Mouse (Mus musculus): Measurements from ENCODE around the gene Wdr38. TPM values are rescaled to one million over a fixed set of nuclear protein-coding genes. Genes with fewer than 3 reads are reported as not detected.

The Wdr38 gene
- polyA plus RNA-seq, 1 experiment from 2014 or later: 0.96 TPM

GRCm38 (mm10) chr2:39011264-39011663 is 14.0 kb downstream of the Wdr38 start:
- no peak for ATAC-seq (ENCODE audit: insufficient number of reproducible peaks, insufficient read depth, low FRiP score, low read depth)
- H3K4me1 ChIP-seq (ENCODE audit: control insufficient read depth in 2 of 2, insufficient read depth in 2 of 2, low read length in 2 of 2): peaks cover 5 to 23% of the 10 kb centered on the region in 2 experiments
- H3K4me3 ChIP-seq (ENCODE audit: control insufficient read depth in 1 of 2, insufficient read depth in 1 of 2, low read depth in 1 of 2, low read length in 2 of 2): no peak overlapping the region
- no peak overlapping the region for H3K9ac ChIP-seq (ENCODE audit: low read length)
- H3K27me3 ChIP-seq (ENCODE audit: control insufficient read depth, insufficient read depth, low read length): no peaks in the 10 kb centered on the region
- no peak overlapping the region for H3K27ac ChIP-seq (replicated peaks in 1 of 2; ENCODE audit: control insufficient read depth in 1 of 2, insufficient read depth in 1 of 2, low read depth in 2 of 2, low read length in 2 of 2)
- no peaks in the 10 kb centered on the region for H3K9me3 ChIP-seq (ENCODE audit: control insufficient read depth, low read length)
- no peak overlapping the region for H3K4me2 ChIP-seq (ENCODE audit: low read length)
- H3K36me3 ChIP-seq (ENCODE audit: control insufficient read depth, insufficient read depth, low read length): peaks cover 46% of the 10 kb centered on the region

GRCm38 (mm10) chr2:39011971-39012370 is 14.7 kb downstream of the Wdr38 start:
- WGBS: 91% methylated on average over 3 of the region's 3 CpGs

GRCm38 (mm10) chr2:39012768-39013279 is 15.5 kb downstream of the Wdr38 start:
- Histone ChIP-seq H3K4me2 (ENCODE audit: low read length) (no peak overlapping the region), H3K27me3 (ENCODE audit: control insufficient read depth, insufficient read depth, low read length) (no peaks in the 10 kb centered on the region), H3K9ac (ENCODE audit: low read length) (no peak overlapping the region), H3K36me3 (ENCODE audit: control insufficient read depth, insufficient read depth, low read length) (peaks cover 61% of the 10 kb centered on the region), H3K27ac (replicated peaks in 1 of 2; ENCODE audit: control insufficient read depth in 1 of 2, insufficient read depth in 1 of 2, low read depth in 2 of 2, low read length in 2 of 2) (no peak overlapping the region), H3K9me3 (ENCODE audit: control insufficient read depth, low read length) (no peaks in the 10 kb centered on the region), H3K4me1 (ENCODE audit: control insufficient read depth in 2 of 2, insufficient read depth in 2 of 2, low read length in 2 of 2) (peaks cover 5 to 18% of the 10 kb centered on the region in 2 experiments), H3K4me3 (ENCODE audit: control insufficient read depth in 1 of 2, insufficient read depth in 1 of 2, low read depth in 1 of 2, low read length in 2 of 2) (no peak overlapping the region)
- no peak for ATAC-seq (ENCODE audit: insufficient number of reproducible peaks, insufficient read depth, low FRiP score, low read depth)
- 82% methylated on average over 7 of the region's 7 CpGs for WGBS

More at GRCm38 (mm10) chr2:39011971-39012370, 14.7 kb downstream of the Wdr38 start:
- H3K27me3 ChIP-seq (ENCODE audit: control insufficient read depth, insufficient read depth, low read length): no peaks in the 10 kb centered on the region
- ATAC-seq (ENCODE audit: insufficient number of reproducible peaks, insufficient read depth, low FRiP score, low read depth): no peak
- no peaks in the 10 kb centered on the region for H3K9me3 ChIP-seq (ENCODE audit: control insufficient read depth, low read length)
- H3K4me3 ChIP-seq (ENCODE audit: control insufficient read depth in 1 of 2, insufficient read depth in 1 of 2, low read depth in 1 of 2, low read length in 2 of 2): no peak overlapping the region
- peaks cover 53% of the 10 kb centered on the region for H3K36me3 ChIP-seq (ENCODE audit: control insufficient read depth, insufficient read depth, low read length)
- peaks cover 5 to 22% of the 10 kb centered on the region in 2 experiments for H3K4me1 ChIP-seq (ENCODE audit: control insufficient read depth in 2 of 2, insufficient read depth in 2 of 2, low read length in 2 of 2)
- no peak overlapping the region for H3K9ac ChIP-seq (ENCODE audit: low read length)
- H3K27ac ChIP-seq (replicated peaks in 1 of 2; ENCODE audit: control insufficient read depth in 1 of 2, insufficient read depth in 1 of 2, low read depth in 2 of 2, low read length in 2 of 2): no peak overlapping the region
- H3K4me2 ChIP-seq (ENCODE audit: low read length): no peak overlapping the region

- no peaks in the 10 kb centered on the region for H3K9me3 ChIP-seq (ENCODE audit: control insufficient read depth, low read length)
- no peak for ATAC-seq (ENCODE audit: insufficient number of reproducible peaks, insufficient read depth, low FRiP score, low read depth)
- H3K9ac ChIP-seq (ENCODE audit: low read length): no peak overlapping the region
- H3K36me3 ChIP-seq (ENCODE audit: control insufficient read depth, insufficient read depth, low read length): peaks cover 97% of the 10 kb centered on the region
- no peaks in the 10 kb centered on the region for H3K27me3 ChIP-seq (ENCODE audit: control insufficient read depth, insufficient read depth, low read length)
- no peak overlapping the region for H3K27ac ChIP-seq (replicated peaks in 1 of 2; ENCODE audit: control insufficient read depth in 1 of 2, insufficient read depth in 1 of 2, low read depth in 2 of 2, low read length in 2 of 2)
- WGBS: 75% methylated on average over 3 of the region's 3 CpGs
- H3K4me2 ChIP-seq (ENCODE audit: low read length): no peak overlapping the region
- peaks cover 0 to 3% of the 10 kb centered on the region in 2 experiments; a peak in 1 of 4 replicates for H3K4me1 ChIP-seq (ENCODE audit: control insufficient read depth in 2 of 2, insufficient read depth in 2 of 2, low read length in 2 of 2)
- no peak overlapping the region for H3K4me3 ChIP-seq (ENCODE audit: control insufficient read depth in 1 of 2, insufficient read depth in 1 of 2, low read depth in 1 of 2, low read length in 2 of 2)
Observed at GRCm38 (mm10) chr2:39016581-39016980, 19.3 kb downstream of the Wdr38 start.

GRCm38 (mm10) chr2:39020004-39020403 is 22.7 kb downstream of the Wdr38 start:
- Histone ChIP-seq H3K9ac (ENCODE audit: low read length) (no peak overlapping the region), H3K27me3 (ENCODE audit: control insufficient read depth, insufficient read depth, low read length) (no peaks in the 10 kb centered on the region), H3K27ac (replicated peaks in 1 of 2; ENCODE audit: control insufficient read depth in 1 of 2, insufficient read depth in 1 of 2, low read depth in 2 of 2, low read length in 2 of 2) (no peak overlapping the region), H3K36me3 (ENCODE audit: control insufficient read depth, insufficient read depth, low read length) (peaks cover 94% of the 10 kb centered on the region), H3K4me1 (ENCODE audit: control insufficient read depth in 2 of 2, insufficient read depth in 2 of 2, low read length in 2 of 2) (no peaks in the 10 kb centered on the region), H3K4me2 (ENCODE audit: low read length) (no peak overlapping the region), H3K4me3 (ENCODE audit: control insufficient read depth in 1 of 2, insufficient read depth in 1 of 2, low read depth in 1 of 2, low read length in 2 of 2) (no peak overlapping the region), H3K9me3 (ENCODE audit: control insufficient read depth, low read length) (no peaks in the 10 kb centered on the region)
- whole genome bisulfite sequencing: 88% methylated on average over 1 of the region's 1 CpGs
- no peak for ATAC-seq (ENCODE audit: insufficient number of reproducible peaks, insufficient read depth, low FRiP score, low read depth)

- Histone ChIP-seq H3K27ac (replicated peaks in 1 of 2; ENCODE audit: control insufficient read depth in 1 of 2, insufficient read depth in 1 of 2, low read depth in 2 of 2, low read length in 2 of 2) (no peak overlapping the region), H3K4me3 (ENCODE audit: control insufficient read depth in 1 of 2, insufficient read depth in 1 of 2, low read depth in 1 of 2, low read length in 2 of 2) (no peak overlapping the region), H3K4me2 (ENCODE audit: low read length) (no peak overlapping the region), H3K36me3 (ENCODE audit: control insufficient read depth, insufficient read depth, low read length) (peaks cover 89% of the 10 kb centered on the region), H3K4me1 (ENCODE audit: control insufficient read depth in 2 of 2, insufficient read depth in 2 of 2, low read length in 2 of 2) (no peaks in the 10 kb centered on the region), H3K9ac (ENCODE audit: low read length) (no peak overlapping the region), H3K27me3 (ENCODE audit: control insufficient read depth, insufficient read depth, low read length) (no peaks in the 10 kb centered on the region), H3K9me3 (ENCODE audit: control insufficient read depth, low read length) (no peaks in the 10 kb centered on the region)
- WGBS: 97% methylated on average over 1 of the region's 1 CpGs
- ATAC-seq (ENCODE audit: insufficient number of reproducible peaks, insufficient read depth, low FRiP score, low read depth): no peak
Observed at GRCm38 (mm10) chr2:39031611-39032010, 34.3 kb downstream of the Wdr38 start.

- ATAC-seq (ENCODE audit: insufficient number of reproducible peaks, insufficient read depth, low FRiP score, low read depth): no peak
- 91% methylated on average over 1 of the region's 1 CpGs for WGBS
- Histone ChIP-seq H3K27me3 (ENCODE audit: control insufficient read depth, insufficient read depth, low read length) (no peaks in the 10 kb centered on the region), H3K27ac (replicated peaks in 1 of 2; ENCODE audit: control insufficient read depth in 1 of 2, insufficient read depth in 1 of 2, low read depth in 2 of 2, low read length in 2 of 2) (no peak overlapping the region), H3K9me3 (ENCODE audit: control insufficient read depth, low read length) (no peaks in the 10 kb centered on the region), H3K4me2 (ENCODE audit: low read length) (no peak overlapping the region), H3K4me3 (ENCODE audit: control insufficient read depth in 1 of 2, insufficient read depth in 1 of 2, low read depth in 1 of 2, low read length in 2 of 2) (no peak overlapping the region), H3K9ac (ENCODE audit: low read length) (no peak overlapping the region), H3K36me3 (ENCODE audit: control insufficient read depth, insufficient read depth, low read length) (peaks cover 85% of the 10 kb centered on the region), H3K4me1 (ENCODE audit: control insufficient read depth in 2 of 2, insufficient read depth in 2 of 2, low read length in 2 of 2) (no peaks in the 10 kb centered on the region)
Observed at GRCm38 (mm10) chr2:39040215-39040614, 42.9 kb downstream of the Wdr38 start.

- no peaks in the 10 kb centered on the region for H3K9me3 ChIP-seq (ENCODE audit: control insufficient read depth, low read length)
- H3K36me3 ChIP-seq (ENCODE audit: control insufficient read depth, insufficient read depth, low read length): peaks cover 91% of the 10 kb centered on the region
- no peaks in the 10 kb centered on the region for H3K4me1 ChIP-seq (ENCODE audit: control insufficient read depth in 2 of 2, insufficient read depth in 2 of 2, low read length in 2 of 2)
- no peaks in the 10 kb centered on the region for H3K27me3 ChIP-seq (ENCODE audit: control insufficient read depth, insufficient read depth, low read length)
- no peak for ATAC-seq (ENCODE audit: insufficient number of reproducible peaks, insufficient read depth, low FRiP score, low read depth)
- 91% methylated on average over 1 of the region's 1 CpGs for WGBS
- no peak overlapping the region for H3K4me2 ChIP-seq (ENCODE audit: low read length)
- H3K9ac ChIP-seq (ENCODE audit: low read length): no peak overlapping the region
- H3K27ac ChIP-seq (replicated peaks in 1 of 2; ENCODE audit: control insufficient read depth in 1 of 2, insufficient read depth in 1 of 2, low read depth in 2 of 2, low read length in 2 of 2): no peak overlapping the region
- no peak overlapping the region for H3K4me3 ChIP-seq (ENCODE audit: control insufficient read depth in 1 of 2, insufficient read depth in 1 of 2, low read depth in 1 of 2, low read length in 2 of 2)
Observed at GRCm38 (mm10) chr2:39048515-39048914, 51.2 kb downstream of the Wdr38 start.

Measured in heart, embryonic 14.5 days (tissue).